Mouse (Mus musculus) embryonic fibroblast, embryonic 13.5 days (primary cell): ENCODE measurements around the gene Atp6v0e. TPM values are rescaled to one million over a fixed set of nuclear protein-coding genes. Genes with fewer than 3 reads are reported as not detected.

Experiments
- H3K27ac ChIP-seq: 2 replicates; pipeline ENCODE4 v1.5.1; 2012; ENCODE audit warnings: low read length, control low read depth, inconsistent platforms; ENCODE audit not compliant: insufficient read depth
- H3K4me1 ChIP-seq: 2 replicates; pipeline ENCODE4 v1.6.1; 2011; ENCODE audit warnings: low read length; ENCODE audit not compliant: control insufficient read depth, insufficient read depth
- H3K4me3 ChIP-seq: 2 replicates; pipeline ENCODE4 v1.5.1; 2011; ENCODE audit warnings: mild to moderate bottlenecking, control low read depth, low read length; ENCODE audit not compliant: insufficient read depth
- CTCF ChIP-seq: IDR thresholded peaks from 2 replicates; pipeline ENCODE4 v1.5.1; 2011; ENCODE audit warnings: mild to moderate bottlenecking, control low read depth, low read length, moderate library complexity, borderline replicate concordance; ENCODE audit not compliant: insufficient read depth
- POLR2A ChIP-seq: IDR thresholded peaks from 2 replicates; pipeline ENCODE4 v1.6.1; 2011; ENCODE audit warnings: low read depth, mild to moderate bottlenecking, control low read depth, low read length, moderate library complexity
- polyA plus RNA-seq: library from polyadenylated mRNA; stranded (reverse); fragments of >200 nt; gene quantifications from 2 replicates; pipeline ENCODE4 v1.2.4, GENCODE M21; 2011; ENCODE audit warnings: low read depth; ENCODE audit not compliant: missing spikeins, insufficient read length

Atp6v0e gene
- polyA plus RNA-seq, 1 experiment = 174 TPM

- Histone ChIP-seq H3K4me3 (no peak overlapping the region), H3K4me1 (no peaks in the 10 kb centered on the region), H3K27ac (no peak overlapping the region)
- TF ChIP-seq POLR2A (no peak), CTCF (no peak)
Measured at GRCm38 (mm10) chr17:26743294-26743693, 80.3 kb downstream of the Atp6v0e start.

Other genes starting within 250 kb of the Atp6v0e start
- 1.2 and 2.4 TPM in 2 replicates for gene Neurl1b, start 248.4 kb upstream of the Atp6v0e start, polyA plus RNA-seq
- gene Ergic1, start 101.7 kb upstream of the Atp6v0e start, polyA plus RNA-seq = 376 and 420 TPM in 2 replicates
- 36.3 and 60.1 TPM in 2 replicates for gene Dusp1, start 101.1 kb upstream of the Atp6v0e start, polyA plus RNA-seq
- gene Crebrf, start 52.4 kb downstream of the Atp6v0e start, polyA plus RNA-seq = 14.4 TPM in 2 replicates
- gene Bnip1, start 117.8 kb downstream of the Atp6v0e start, polyA plus RNA-seq = 22.8 and 22.9 TPM in 2 replicates
- not detected in 2 replicates for gene Nkx2-5, start 181.8 kb downstream of the Atp6v0e start, polyA plus RNA-seq